Mouse (Mus musculus): ENCODE results near the gene Gm9903. TPM values are rescaled to one million over a fixed set of nuclear protein-coding genes. Genes with fewer than 3 reads are reported as not detected.
A peak's percentile ranks its signal among the peaks of the same experiment; 100 is the strongest.

The Gm9903 gene
- polyA plus RNA-seq, 1 experiment: not detected

- peaks cover 33% of the 10 kb centered on the region for H3K36me3 ChIP-seq (ENCODE audit: control insufficient read depth, insufficient read depth, low read length, poor library complexity, severe bottlenecking)
- H3K4me1 ChIP-seq (ENCODE audit: control insufficient read depth, insufficient read depth, low read length): no peaks in the 10 kb centered on the region
- H3K4me3 ChIP-seq (ENCODE audit: low read depth, low read length): peak overlapping the region; percentile 85
- TF ChIP-seq CTCF (IDR thresholded peaks at IDR 0.05; ENCODE audit: low read depth, low read length) (no peak), EP300 (IDR thresholded peaks at IDR 0.05; ENCODE audit: insufficient read depth, low read depth, low read length) (no peak), POLR2A (IDR thresholded peaks at IDR 0.05; ENCODE audit: insufficient read depth, low read length) (no peak)
- peak overlapping the region; percentile 60 for H3K9ac ChIP-seq (ENCODE audit: low read depth, poor library complexity, severe bottlenecking)
- no peaks in the 10 kb centered on the region for H3K9me3 ChIP-seq (replicated peaks; ENCODE audit: control insufficient read depth, insufficient read depth, low read length, poor library complexity, severe bottlenecking)
- no peak overlapping the region for H3K27ac ChIP-seq (ENCODE audit: insufficient read depth, low read length)
- H3K27me3 ChIP-seq (ENCODE audit: control insufficient read depth, insufficient read depth, low read length, poor library complexity, severe bottlenecking): no peaks in the 10 kb centered on the region
Measured at GRCm38 (mm10) chr5:33651541-33651920, 21.8 kb downstream of the Gm9903 start.

GRCm38 (mm10) chr5:33651921-33652782 lies 22.4 kb downstream of the Gm9903 start, which contains the start of gene Slbp:
Slbp (minus strand) TSS chr5:33652574.
- TF ChIP-seq POLR2A (IDR thresholded peaks at IDR 0.05; ENCODE audit: insufficient read depth, low read length) (peak; percentile 99), EP300 (IDR thresholded peaks at IDR 0.05; ENCODE audit: insufficient read depth, low read depth, low read length) (peak; percentile 26; the same call in 1 of the 2 replicates), CTCF (IDR thresholded peaks at IDR 0.05; ENCODE audit: low read depth, low read length) (no peak)
- H3K9me3 ChIP-seq (replicated peaks; ENCODE audit: control insufficient read depth, insufficient read depth, low read length, poor library complexity, severe bottlenecking): no peaks in the 10 kb centered on the region
- peak within 1 kb of the TSS; percentile 60 for H3K9ac ChIP-seq (ENCODE audit: low read depth, poor library complexity, severe bottlenecking)
- peaks cover 29% of the 10 kb centered on the region for H3K36me3 ChIP-seq (ENCODE audit: control insufficient read depth, insufficient read depth, low read length, poor library complexity, severe bottlenecking)
- peak within 1 kb of the TSS; percentile 85 for H3K4me3 ChIP-seq (ENCODE audit: low read depth, low read length)
- H3K27ac ChIP-seq (ENCODE audit: insufficient read depth, low read length): peak within 1 kb of the TSS; percentile 19; the same call in 1 of the 2 replicates
- no peaks in the 10 kb centered on the region for H3K27me3 ChIP-seq (ENCODE audit: control insufficient read depth, insufficient read depth, low read length, poor library complexity, severe bottlenecking)
- H3K4me1 ChIP-seq (ENCODE audit: control insufficient read depth, insufficient read depth, low read length): no peaks in the 10 kb centered on the region

GRCm38 (mm10) chr5:33652783-33653173 lies 23.1 kb downstream of the Gm9903 start:
- peak overlapping the region; percentile 58 for H3K4me3 ChIP-seq (ENCODE audit: low read depth, low read length)
- no peaks in the 10 kb centered on the region for H3K9me3 ChIP-seq (replicated peaks; ENCODE audit: control insufficient read depth, insufficient read depth, low read length, poor library complexity, severe bottlenecking)
- TF ChIP-seq CTCF (IDR thresholded peaks at IDR 0.05; ENCODE audit: low read depth, low read length) (no peak), POLR2A (IDR thresholded peaks at IDR 0.05; ENCODE audit: insufficient read depth, low read length) (peak; percentile 60)
- H3K27me3 ChIP-seq (ENCODE audit: control insufficient read depth, insufficient read depth, low read length, poor library complexity, severe bottlenecking): no peaks in the 10 kb centered on the region
- peaks cover 22% of the 10 kb centered on the region for H3K36me3 ChIP-seq (ENCODE audit: control insufficient read depth, insufficient read depth, low read length, poor library complexity, severe bottlenecking)
- no peaks in the 10 kb centered on the region for H3K4me1 ChIP-seq (ENCODE audit: control insufficient read depth, insufficient read depth, low read length)
- peak overlapping the region; percentile 60 for H3K9ac ChIP-seq (ENCODE audit: low read depth, poor library complexity, severe bottlenecking)
- 0 out of 2 replicates have a peak overlapping the region, but pooled peaks have one; percentile 9 for H3K27ac ChIP-seq (ENCODE audit: insufficient read depth, low read length)

GRCm38 (mm10) chr5:33654424-33654823 lies 24.7 kb downstream of the Gm9903 start:
- Histone ChIP-seq H3K9ac (ENCODE audit: low read depth, poor library complexity, severe bottlenecking) (no peak overlapping the region), H3K4me1 (ENCODE audit: control insufficient read depth, insufficient read depth, low read length) (no peaks in the 10 kb centered on the region), H3K36me3 (ENCODE audit: control insufficient read depth, insufficient read depth, low read length, poor library complexity, severe bottlenecking) (peaks cover 10% of the 10 kb centered on the region), H3K9me3 (replicated peaks; ENCODE audit: control insufficient read depth, insufficient read depth, low read length, poor library complexity, severe bottlenecking) (no peaks in the 10 kb centered on the region), H3K27me3 (ENCODE audit: control insufficient read depth, insufficient read depth, low read length, poor library complexity, severe bottlenecking) (no peaks in the 10 kb centered on the region), H3K4me3 (ENCODE audit: low read depth, low read length) (no peak overlapping the region), H3K27ac (ENCODE audit: insufficient read depth, low read length) (no peak overlapping the region)
- no peak for TF ChIP-seq POLR2A (IDR thresholded peaks at IDR 0.05; ENCODE audit: insufficient read depth, low read length)
- TF ChIP-seq CTCF (IDR thresholded peaks at IDR 0.05; ENCODE audit: low read depth, low read length): no peak
- no peak for TF ChIP-seq EP300 (IDR thresholded peaks at IDR 0.05; ENCODE audit: insufficient read depth, low read depth, low read length)

- Histone ChIP-seq H3K27ac (ENCODE audit: insufficient read depth, low read length) (no peak overlapping the region), H3K27me3 (ENCODE audit: control insufficient read depth, insufficient read depth, low read length, poor library complexity, severe bottlenecking) (no peaks in the 10 kb centered on the region), H3K4me3 (ENCODE audit: low read depth, low read length) (no peak overlapping the region), H3K9me3 (replicated peaks; ENCODE audit: control insufficient read depth, insufficient read depth, low read length, poor library complexity, severe bottlenecking) (no peaks in the 10 kb centered on the region), H3K9ac (ENCODE audit: low read depth, poor library complexity, severe bottlenecking) (no peak overlapping the region), H3K36me3 (ENCODE audit: control insufficient read depth, insufficient read depth, low read length, poor library complexity, severe bottlenecking) (peaks cover 3% of the 10 kb centered on the region), H3K4me1 (ENCODE audit: control insufficient read depth, insufficient read depth, low read length) (no peaks in the 10 kb centered on the region)
- TF ChIP-seq CTCF (IDR thresholded peaks at IDR 0.05; ENCODE audit: low read depth, low read length) (no peak), POLR2A (IDR thresholded peaks at IDR 0.05; ENCODE audit: insufficient read depth, low read length) (no peak), EP300 (IDR thresholded peaks at IDR 0.05; ENCODE audit: insufficient read depth, low read depth, low read length) (no peak)
Measured at GRCm38 (mm10) chr5:33655251-33655840, 25.6 kb downstream of the Gm9903 start.

GRCm38 (mm10) chr5:33656739-33657138 lies 27.0 kb downstream of the Gm9903 start:
- Histone ChIP-seq H3K9me3 (replicated peaks; ENCODE audit: control insufficient read depth, insufficient read depth, low read length, poor library complexity, severe bottlenecking) (no peaks in the 10 kb centered on the region), H3K4me1 (ENCODE audit: control insufficient read depth, insufficient read depth, low read length) (no peaks in the 10 kb centered on the region), H3K36me3 (ENCODE audit: control insufficient read depth, insufficient read depth, low read length, poor library complexity, severe bottlenecking) (peaks cover 8% of the 10 kb centered on the region)

More at GRCm38 (mm10) chr5:33656739-33657138, 27.0 kb downstream of the Gm9903 start:
- TF ChIP-seq CTCF (IDR thresholded peaks at IDR 0.05; ENCODE audit: low read depth, low read length) (no peak), EP300 (IDR thresholded peaks at IDR 0.05; ENCODE audit: insufficient read depth, low read depth, low read length) (no peak), POLR2A (IDR thresholded peaks at IDR 0.05; ENCODE audit: insufficient read depth, low read length) (no peak)
- Histone ChIP-seq H3K27me3 (ENCODE audit: control insufficient read depth, insufficient read depth, low read length, poor library complexity, severe bottlenecking) (no peaks in the 10 kb centered on the region), H3K4me3 (ENCODE audit: low read depth, low read length) (peak overlapping the region; percentile 97), H3K9ac (ENCODE audit: low read depth, poor library complexity, severe bottlenecking) (peak overlapping the region; percentile 87; the same call in 1 of the 2 replicates), H3K27ac (ENCODE audit: insufficient read depth, low read length) (no peak overlapping the region)

All from ES-Bruce4 (cell line).